Mouse (Mus musculus): Measurements from ENCODE around the gene Fbxo11.
"Not testable (repeated sequence)": the region's sequence is repeated elsewhere in the genome, so short reads cannot be mapped to it uniquely, and the experiment has no call there.

Fbxo11 gene

DNA sequence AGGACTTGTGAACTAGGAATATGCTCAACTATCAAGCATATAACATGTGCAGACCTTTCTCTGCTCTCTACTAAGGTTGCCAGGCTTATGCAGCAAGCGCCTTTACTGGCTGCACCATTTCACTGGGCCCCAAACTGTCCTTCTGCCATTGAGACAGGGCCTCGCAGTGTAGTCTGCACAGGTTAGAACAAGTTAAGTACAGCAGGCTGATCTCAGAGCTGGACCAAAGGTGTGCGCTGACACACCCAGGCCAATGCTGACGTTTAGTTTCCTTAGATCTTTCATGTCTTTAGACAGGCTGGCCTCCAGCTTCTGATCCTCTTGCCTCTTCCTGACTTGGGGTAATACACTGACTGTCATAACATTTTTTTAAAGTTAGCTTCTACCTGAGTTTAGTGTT, 67.3 kb downstream of the Fbxo11 start:
- DNase-seq: no peak

DNA sequence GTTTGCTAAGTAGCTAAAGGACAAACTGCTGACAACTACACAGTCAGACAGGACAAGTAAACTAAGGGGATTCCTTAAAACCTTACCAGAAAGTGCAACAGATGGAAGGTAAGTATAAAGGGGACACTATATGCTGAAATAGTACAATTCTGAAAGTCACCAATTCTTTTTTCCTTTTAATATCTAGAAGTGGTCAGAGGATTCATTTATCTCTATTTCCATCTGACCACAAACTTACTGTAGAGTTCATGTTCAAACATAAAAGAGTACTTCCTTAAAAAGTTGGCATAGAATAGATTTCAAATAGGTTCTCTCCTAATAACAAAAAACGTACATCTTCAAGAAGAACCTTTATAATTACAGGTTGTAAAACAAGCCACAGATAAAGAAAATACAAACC, 71.8 kb downstream of the Fbxo11 start:
- DNase-seq: no peak

GRCm38 (mm10) chr17:87992154-87992553, 72.9 kb downstream of the Fbxo11 start:
- no peak for DNase-seq

DNA sequence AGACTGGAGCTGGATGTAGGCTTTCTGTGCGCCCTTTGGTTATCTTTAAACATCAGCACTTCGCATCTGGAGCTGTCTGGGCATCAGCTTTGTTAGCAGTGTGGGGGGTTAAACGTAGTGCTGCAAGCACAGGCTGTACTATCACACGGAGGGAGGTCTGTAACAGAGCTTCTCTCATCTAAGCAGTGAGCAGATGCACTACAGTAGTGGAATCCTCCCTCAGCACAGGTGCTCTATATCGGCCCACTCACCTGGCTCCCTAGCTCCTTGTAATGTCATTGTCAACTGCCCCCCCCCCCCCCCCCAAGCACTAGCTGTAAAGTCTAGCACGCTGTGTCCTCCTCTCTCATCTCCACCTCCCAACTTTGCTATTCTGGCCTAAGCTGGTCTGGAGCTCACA, 77.6 kb downstream of the Fbxo11 start:
- DNase-seq: no peak

- DNase-seq: no peak
Measured at GRCm38 (mm10) chr17:87985916-87986315, 79.2 kb downstream of the Fbxo11 start.

DNA sequence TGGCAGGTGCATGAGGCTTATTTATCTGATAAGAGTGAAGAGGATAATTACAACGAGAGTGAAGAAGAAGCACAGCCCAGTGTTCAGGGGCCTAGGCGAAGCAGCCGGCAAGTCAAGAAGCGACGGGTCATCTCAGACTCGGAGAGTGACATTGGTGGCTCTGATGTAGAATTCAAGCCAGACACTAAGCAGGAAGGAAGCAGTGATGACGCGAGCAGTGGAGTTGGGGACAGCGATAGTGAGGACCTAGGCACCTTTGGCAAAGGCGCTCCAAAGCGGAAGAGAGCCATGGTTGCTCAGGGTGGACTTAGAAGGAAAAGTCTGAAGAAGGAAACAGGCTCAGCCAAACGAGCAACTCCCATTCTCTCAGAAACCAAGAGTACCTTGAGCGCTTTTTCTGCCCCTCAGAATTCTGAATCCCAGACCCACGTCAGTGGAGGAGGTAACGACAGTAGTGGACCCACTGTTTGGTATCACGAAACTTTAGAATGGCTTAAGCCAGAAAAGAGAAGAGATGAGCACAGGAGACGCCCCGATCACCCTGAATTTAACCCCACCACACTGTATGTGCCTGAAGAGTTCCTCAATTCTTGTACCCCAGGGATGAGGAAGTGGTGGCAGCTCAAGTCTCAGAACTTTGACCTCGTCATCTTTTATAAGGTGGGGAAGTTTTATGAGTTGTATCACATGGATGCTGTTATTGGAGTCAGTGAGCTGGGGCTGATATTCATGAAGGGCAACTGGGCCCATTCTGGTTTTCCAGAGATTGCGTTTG, 80.5 kb downstream of the Fbxo11 start:
- DNase-seq: no peak

- no peak for DNase-seq
Measured at GRCm38 (mm10) chr17:87983313-87983712, 81.8 kb downstream of the Fbxo11 start.

DNA sequence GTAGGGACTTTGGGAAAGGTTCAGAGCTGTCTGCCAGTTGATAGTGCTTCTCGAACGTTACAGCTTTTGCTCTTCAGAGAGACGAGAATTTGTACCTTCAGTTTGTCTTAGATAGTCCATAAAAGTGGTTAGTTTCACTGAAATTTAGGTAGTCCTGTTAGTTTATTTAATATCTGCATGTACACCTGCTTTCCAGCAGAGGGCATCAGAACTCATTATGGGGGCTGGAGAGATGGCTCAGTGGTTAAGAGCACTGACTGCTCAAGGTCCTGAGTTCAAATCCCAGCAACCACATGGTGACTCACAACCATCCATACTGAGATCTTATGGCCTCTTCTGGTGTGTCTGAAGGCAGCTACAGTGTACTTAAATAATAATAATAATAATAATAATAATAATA, 83.0 kb downstream of the Fbxo11 start:
- no peak for DNase-seq

GRCm38 (mm10) chr17:87979696-87980095, 85.4 kb downstream of the Fbxo11 start:
- DNase-seq: not testable (repeated sequence)

DNA sequence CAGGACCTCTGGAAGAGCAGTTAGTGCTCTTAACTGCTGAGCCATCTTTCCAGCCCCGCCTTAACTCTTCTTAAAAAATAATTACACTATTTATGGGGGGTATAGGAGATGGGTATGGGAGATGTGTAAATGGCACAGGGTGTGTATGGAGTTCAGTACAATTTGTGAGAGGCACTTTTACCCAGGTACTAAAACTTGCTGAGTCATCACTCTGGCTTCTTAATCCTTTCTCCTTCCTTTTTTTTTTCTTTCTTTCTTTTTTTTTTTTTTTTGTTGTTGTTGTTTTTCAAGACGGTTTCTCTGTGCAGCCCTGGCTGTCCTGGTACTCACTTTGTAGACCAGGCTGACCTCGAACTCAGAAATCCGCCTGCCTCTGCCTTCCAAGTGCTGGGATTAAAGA, 88.2 kb downstream of the Fbxo11 start:
- DNase-seq: not testable (repeated sequence)

DNA sequence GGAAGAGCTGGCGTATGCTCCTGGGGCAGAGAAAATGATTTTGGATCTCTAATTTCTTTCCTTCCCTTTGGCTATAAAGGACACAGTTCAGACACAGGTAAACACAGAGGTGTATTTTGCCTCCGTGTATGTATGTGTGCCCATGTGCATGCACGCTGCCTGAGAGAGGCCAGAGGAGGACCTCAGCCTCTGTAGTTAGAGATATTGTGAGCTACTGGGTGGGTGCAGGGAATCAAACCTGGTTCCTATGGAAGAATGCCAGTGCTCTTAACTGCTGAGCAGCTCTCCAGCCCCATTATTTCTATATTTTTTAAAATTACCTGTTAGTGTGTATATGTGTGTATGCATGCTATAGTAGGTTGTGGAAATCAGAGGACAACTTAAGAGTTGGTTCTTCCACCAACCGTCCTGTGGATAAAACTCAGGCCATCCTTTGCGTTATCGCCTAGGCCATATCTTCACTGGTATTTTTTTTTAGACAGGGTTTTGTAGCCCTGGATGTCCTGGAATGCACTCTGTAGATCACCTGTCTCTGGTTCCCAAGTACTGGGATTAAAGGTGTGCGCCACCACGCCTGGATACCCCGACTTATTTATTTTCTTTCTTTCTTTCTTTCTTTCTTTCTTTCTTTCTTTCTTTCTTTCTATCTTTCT, 88.8 kb downstream of the Fbxo11 start:
- DNase-seq: no peak

DNA sequence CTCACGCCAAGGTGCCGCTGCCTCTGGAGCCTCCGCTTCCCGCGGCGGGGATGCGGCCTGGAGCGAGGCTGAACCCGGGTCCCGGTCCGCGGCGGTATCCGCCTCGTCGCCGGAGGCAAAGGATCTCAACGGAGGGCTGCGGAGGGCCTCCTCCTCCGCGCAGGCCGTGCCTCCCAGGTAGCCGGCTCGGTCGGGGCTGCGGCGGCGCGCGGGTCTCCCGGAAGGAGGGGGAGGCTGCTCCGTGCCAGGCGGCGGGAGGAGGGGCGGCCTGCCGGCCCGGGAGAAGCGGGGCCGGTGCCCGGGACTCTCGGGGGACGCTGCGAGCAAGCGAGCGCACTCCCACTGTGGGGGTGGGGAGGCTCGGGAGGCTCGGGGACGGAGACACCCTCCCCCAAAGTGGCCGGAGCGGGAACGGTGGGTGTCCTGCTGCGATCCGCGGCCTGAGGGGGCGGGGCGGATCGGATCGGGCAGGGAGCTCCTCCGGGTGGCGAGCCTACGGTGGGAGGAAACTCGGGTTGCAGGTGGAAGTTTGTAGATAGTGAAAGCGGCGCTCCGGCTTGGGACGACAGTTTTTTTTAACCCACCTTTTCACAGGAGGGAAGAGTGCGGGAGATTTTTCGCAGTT, 89.8 kb downstream of the Fbxo11 start:
- no peak for DNase-seq

- peak; percentile 85 for DNase-seq
Measured at GRCm38 (mm10) chr17:87974629-87975228, 90.4 kb downstream of the Fbxo11 start, which contains the start of gene Msh6. TSS of gene Msh6 (plus strand) at chr17:87975062.

- DNase-seq: no peak
Measured at GRCm38 (mm10) chr17:87973261-87974167, 91.6 kb downstream of the Fbxo11 start.

GRCm38 (mm10) chr17:87972856-87973255, 92.2 kb downstream of the Fbxo11 start:
- DNase-seq: no peak

DNA sequence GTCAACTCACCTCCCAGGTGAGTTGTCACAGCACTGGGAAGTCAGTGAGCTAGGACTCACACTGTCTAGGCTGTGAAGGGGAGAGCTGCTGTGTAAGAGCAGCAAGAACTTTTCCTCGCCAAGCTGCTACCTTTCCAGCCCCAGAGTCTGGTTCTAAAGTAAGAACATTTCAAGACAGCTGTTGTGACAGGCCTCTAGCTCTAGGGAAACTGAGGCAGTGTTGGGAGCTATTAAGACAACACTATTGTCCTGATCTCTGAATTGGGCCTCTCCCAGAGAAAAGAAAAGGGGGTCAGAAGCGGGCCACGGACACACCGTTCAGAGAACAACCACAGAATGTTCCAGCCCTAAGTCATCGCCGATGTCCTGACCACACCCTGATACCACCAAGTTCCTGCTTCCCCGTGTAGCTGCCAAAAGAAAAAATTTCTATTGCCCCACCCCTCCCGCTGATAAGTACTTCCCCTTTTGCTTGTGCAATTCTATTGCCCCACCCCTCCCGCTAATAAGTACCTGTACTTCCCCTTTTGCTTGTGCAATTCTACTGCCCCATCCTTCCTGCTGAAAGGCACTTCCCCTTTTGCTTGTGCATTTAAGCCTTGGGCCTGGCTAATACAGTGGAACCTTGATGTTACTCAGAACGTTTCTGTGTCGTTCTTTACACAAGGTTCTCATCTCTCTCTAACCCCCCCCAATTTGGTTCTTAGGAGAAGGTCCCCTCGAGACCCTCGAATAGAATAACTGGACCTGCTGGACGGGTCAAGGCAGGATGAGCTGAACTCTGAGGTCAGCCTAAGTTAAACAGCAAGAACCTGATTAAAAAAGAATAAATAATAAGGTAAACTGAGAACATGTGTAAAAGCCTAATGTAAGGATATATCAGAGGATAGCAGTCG, 93.1 kb downstream of the Fbxo11 start:
- DNase-seq: not testable (repeated sequence)

DNA sequence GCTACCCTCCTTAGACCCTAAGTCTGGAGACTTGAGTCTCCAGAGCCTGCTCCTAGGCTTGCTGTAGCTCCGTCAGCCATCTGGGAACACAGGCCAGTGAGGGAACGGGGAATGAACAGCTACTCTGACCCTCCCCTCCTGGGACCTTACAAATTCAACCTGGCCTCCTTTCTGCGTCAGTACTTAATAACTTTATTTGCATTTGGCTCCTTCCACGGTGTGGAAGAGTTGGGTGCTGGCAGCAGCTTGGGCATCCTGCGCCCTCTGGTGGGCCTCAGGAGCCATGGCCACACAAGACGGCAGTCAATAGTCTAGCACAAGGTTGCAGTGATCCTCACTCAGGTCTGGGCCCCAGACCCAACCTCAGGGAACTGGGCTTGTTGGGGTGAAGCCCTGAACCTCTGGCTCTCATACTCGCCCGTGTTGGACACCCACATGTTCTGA, 96.6 kb downstream of the Fbxo11 start:
- not testable (repeated sequence) for DNase-seq

DNA sequence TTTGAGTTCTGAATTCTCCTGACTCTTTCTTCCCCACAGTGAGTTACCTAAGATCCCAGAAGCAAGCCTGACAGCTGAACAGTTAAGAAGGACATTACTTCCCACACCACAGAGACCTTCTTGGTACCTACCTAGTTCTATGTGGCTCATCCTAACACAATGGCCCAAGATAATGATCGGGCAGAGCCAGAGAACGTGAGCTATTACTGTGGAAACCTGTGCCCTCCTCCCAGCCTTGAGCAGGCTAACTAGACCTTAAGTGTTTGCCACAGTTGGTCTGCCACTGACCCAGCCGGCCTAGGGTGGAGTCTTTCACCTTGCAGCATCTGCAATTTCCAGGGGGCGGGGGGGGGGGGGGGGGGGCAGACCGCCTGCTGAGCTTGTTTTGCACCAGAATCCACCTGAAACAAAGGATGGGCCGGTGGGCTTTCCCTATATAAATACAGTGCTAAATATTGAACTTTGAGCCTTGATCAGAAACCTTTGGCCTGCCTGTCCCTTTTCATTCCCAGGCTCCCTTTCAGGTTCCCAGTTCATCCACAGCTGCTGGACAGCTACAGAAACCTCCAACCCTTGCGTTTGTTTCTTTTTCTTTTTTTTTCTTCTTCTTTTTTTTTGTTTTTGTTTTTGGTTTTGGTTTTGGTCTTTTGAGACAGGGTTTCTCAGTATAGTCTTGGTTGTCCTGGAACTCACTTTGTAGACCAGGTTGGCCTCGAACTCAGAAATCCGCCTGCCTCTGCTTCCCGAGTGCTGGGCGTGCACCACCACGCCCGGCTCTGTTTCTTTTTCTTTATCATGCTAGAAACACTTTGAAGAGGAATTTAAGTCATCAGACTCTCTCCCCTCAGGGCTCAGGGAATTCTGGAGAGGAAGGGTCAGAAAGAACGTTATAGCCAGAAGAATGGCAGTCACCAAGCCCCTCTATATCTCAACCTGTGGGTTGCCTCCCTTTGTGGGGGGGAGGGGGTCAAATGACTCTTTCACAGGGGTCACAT, 101.7 kb downstream of the Fbxo11 start:
- no peak for DNase-seq

DNA sequence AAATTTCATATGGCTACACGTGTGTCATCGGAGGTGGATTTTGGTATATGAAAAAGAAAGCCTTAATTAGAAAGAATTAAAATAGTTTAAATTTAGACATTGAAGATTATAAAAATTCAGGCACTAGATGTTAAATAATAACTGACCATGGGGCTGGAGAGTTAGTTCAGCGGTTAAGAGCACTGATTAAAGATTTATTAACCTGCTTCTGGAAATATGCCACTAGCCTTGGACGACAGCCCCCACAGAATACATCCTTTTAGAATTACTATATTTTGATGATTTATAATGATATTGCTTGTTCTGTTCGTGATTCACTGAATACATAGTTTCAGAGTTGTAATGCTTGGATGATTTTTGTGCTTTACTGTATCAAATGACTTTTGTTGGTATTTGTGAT, 105.2 kb downstream of the Fbxo11 start:
- not testable (repeated sequence) for DNase-seq

DNA sequence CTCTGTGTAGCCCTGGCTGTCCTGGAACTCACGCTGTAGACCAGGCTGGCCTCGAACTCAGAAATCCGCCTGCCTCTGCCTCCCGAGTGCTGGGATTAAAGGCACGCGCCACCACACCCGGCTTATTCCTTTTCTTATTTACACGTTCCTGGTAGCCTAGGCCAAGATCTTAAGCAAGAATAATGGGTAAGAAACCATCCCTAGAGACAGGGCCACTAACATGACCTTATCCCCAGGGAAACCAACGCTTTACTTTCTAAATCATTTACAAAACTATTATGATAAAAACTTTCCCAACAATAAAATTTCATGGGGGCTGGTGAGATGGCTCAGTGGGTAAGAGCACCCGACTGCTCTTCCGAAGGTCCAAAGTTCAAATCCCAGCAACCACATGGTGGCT, 105.7 kb downstream of the Fbxo11 start:
- DNase-seq: not testable (repeated sequence)

Measured in right cerebral cortex, postnatal 25 days (tissue).